Mouse (Mus musculus): ENCODE data around the gene Gemin5. TPM values are rescaled to one million over a fixed set of nuclear protein-coding genes. Genes with fewer than 3 reads are reported as not detected.

Gene Gemin5
- polyA plus RNA-seq, 1 experiment from 2014 or later: 12.5 TPM

GRCm38 (mm10) chr11:58097621-58098365 lies 70.5 kb downstream of the Gemin5 start:
- H3K9ac ChIP-seq: peak overlapping the region; percentile 31; the same call in 1 of the 2 replicates
- DNase-seq (ENCODE audit: low spot score): no peak

GRCm38 (mm10) chr11:58096821-58097620 lies 71.3 kb downstream of the Gemin5 start:
- peak overlapping the region; percentile 55 for H3K4me2 ChIP-seq (replicated peaks)
- no peaks in the 10 kb centered on the region for H3K9me3 ChIP-seq (ENCODE audit: control insufficient read depth, low read length)
- ATAC-seq (ENCODE audit: low FRiP score) (no peak), DNase-seq (ENCODE audit: low spot score) (no peak)
- no peak overlapping the region for H3K27ac ChIP-seq
- peaks cover 12% of the 10 kb centered on the region for H3K27me3 ChIP-seq (ENCODE audit: control insufficient read depth, insufficient read depth, low read length)
- no peaks in the 10 kb centered on the region for H3K36me3 ChIP-seq (replicated peaks; ENCODE audit: control insufficient read depth, insufficient read depth)
- H3K9ac ChIP-seq: no peak overlapping the region
- peak overlapping the region; percentile 27 for H3K4me3 ChIP-seq (replicated peaks; ENCODE audit: low read length)
- H3K4me1 ChIP-seq (replicated peaks; ENCODE audit: control insufficient read depth, insufficient read depth, low read length): peaks cover 6% of the 10 kb centered on the region; the same call in 1 of the 2 replicates
- WGBS: 58% methylated on average over 20 of the region's 20 CpGs

More at GRCm38 (mm10) chr11:58097621-58098365, 70.5 kb downstream of the Gemin5 start:
- no peaks in the 10 kb centered on the region for H3K9me3 ChIP-seq (ENCODE audit: control insufficient read depth, low read length)
- H3K36me3 ChIP-seq (replicated peaks; ENCODE audit: control insufficient read depth, insufficient read depth): no peaks in the 10 kb centered on the region
- peak overlapping the region; percentile 27 for H3K4me3 ChIP-seq (replicated peaks; ENCODE audit: low read length)
- peak overlapping the region; percentile 55 for H3K4me2 ChIP-seq (replicated peaks)
- no peak overlapping the region for H3K27ac ChIP-seq
- H3K4me1 ChIP-seq (replicated peaks; ENCODE audit: control insufficient read depth, insufficient read depth, low read length): peaks cover 6% of the 10 kb centered on the region; the same call in 1 of the 2 replicates
- H3K27me3 ChIP-seq (ENCODE audit: control insufficient read depth, insufficient read depth, low read length): peaks cover 12% of the 10 kb centered on the region
- 2% methylated on average over 30 of the region's 38 CpGs for WGBS
- ATAC-seq (ENCODE audit: low FRiP score): no peak

- Histone ChIP-seq H3K4me2 (replicated peaks) (no peak overlapping the region), H3K9ac (no peak overlapping the region), H3K9me3 (ENCODE audit: control insufficient read depth, low read length) (no peaks in the 10 kb centered on the region), H3K4me1 (replicated peaks; ENCODE audit: control insufficient read depth, insufficient read depth, low read length) (peaks cover 6% of the 10 kb centered on the region; the same call in 1 of the 2 replicates), H3K36me3 (replicated peaks; ENCODE audit: control insufficient read depth, insufficient read depth) (no peaks in the 10 kb centered on the region), H3K4me3 (replicated peaks; ENCODE audit: low read length) (no peak overlapping the region), H3K27me3 (ENCODE audit: control insufficient read depth, insufficient read depth, low read length) (peaks cover 12% of the 10 kb centered on the region), H3K27ac (no peak overlapping the region)
- DNase-seq (ENCODE audit: low spot score) (no peak), ATAC-seq (ENCODE audit: low FRiP score) (no peak)
- WGBS: 93% methylated on average over 5 of the region's 5 CpGs
Measured at GRCm38 (mm10) chr11:58096160-58096559, 72.2 kb downstream of the Gemin5 start.

- 93% methylated on average over 1 of the region's 1 CpGs for WGBS
- H3K27me3 ChIP-seq (ENCODE audit: control insufficient read depth, insufficient read depth, low read length): peaks cover 12% of the 10 kb centered on the region
- no peaks in the 10 kb centered on the region for H3K9me3 ChIP-seq (ENCODE audit: control insufficient read depth, low read length)
- no peak overlapping the region for H3K4me2 ChIP-seq (replicated peaks)
- DNase-seq (ENCODE audit: low spot score) (no peak), ATAC-seq (ENCODE audit: low FRiP score) (no peak)
- H3K36me3 ChIP-seq (replicated peaks; ENCODE audit: control insufficient read depth, insufficient read depth): no peaks in the 10 kb centered on the region
- no peak overlapping the region for H3K4me3 ChIP-seq (replicated peaks; ENCODE audit: low read length)
- no peak overlapping the region for H3K27ac ChIP-seq
- no peak overlapping the region for H3K9ac ChIP-seq
- peaks cover 6% of the 10 kb centered on the region; the same call in 1 of the 2 replicates for H3K4me1 ChIP-seq (replicated peaks; ENCODE audit: control insufficient read depth, insufficient read depth, low read length)
Measured at GRCm38 (mm10) chr11:58095561-58095960, 72.8 kb downstream of the Gemin5 start.

GRCm38 (mm10) chr11:58094766-58095165 lies 73.6 kb downstream of the Gemin5 start:
- no peak for DNase-seq (ENCODE audit: low spot score)

GRCm38 (mm10) chr11:58093021-58093528 lies 75.3 kb downstream of the Gemin5 start, which contains the start of gene Gm12248:
TSS of gene Gm12248 (minus strand) at chr11:58093134.
- Histone ChIP-seq H3K4me2 (replicated peaks) (0 out of 2 replicates have a peak within 1 kb of the TSS, but pooled peaks have one; percentile 0), H3K9ac (no peak within 1 kb of the TSS), H3K27ac (no peak within 1 kb of the TSS), H3K36me3 (replicated peaks; ENCODE audit: control insufficient read depth, insufficient read depth) (no peaks in the 10 kb centered on the region), H3K27me3 (ENCODE audit: control insufficient read depth, insufficient read depth, low read length) (peaks cover 4% of the 10 kb centered on the region; the same call in 1 of the 2 replicates), H3K9me3 (ENCODE audit: control insufficient read depth, low read length) (no peaks in the 10 kb centered on the region), H3K4me3 (replicated peaks; ENCODE audit: low read length) (no peak within 1 kb of the TSS), H3K4me1 (replicated peaks; ENCODE audit: control insufficient read depth, insufficient read depth, low read length) (peaks cover 6% of the 10 kb centered on the region; the same call in 1 of the 2 replicates)
- WGBS: 24% methylated on average over 12 of the region's 12 CpGs
- DNase-seq (ENCODE audit: low spot score) (no peak), ATAC-seq (ENCODE audit: low FRiP score) (no peak)

More at GRCm38 (mm10) chr11:58094766-58095165, 73.6 kb downstream of the Gemin5 start:
- H3K4me3 ChIP-seq (replicated peaks; ENCODE audit: low read length): no peak overlapping the region
- no peak overlapping the region for H3K9ac ChIP-seq
- peaks cover 6% of the 10 kb centered on the region; the same call in 1 of the 2 replicates for H3K4me1 ChIP-seq (replicated peaks; ENCODE audit: control insufficient read depth, insufficient read depth, low read length)
- H3K27ac ChIP-seq: no peak overlapping the region
- no peak for ATAC-seq (ENCODE audit: low FRiP score)
- no peaks in the 10 kb centered on the region for H3K36me3 ChIP-seq (replicated peaks; ENCODE audit: control insufficient read depth, insufficient read depth)
- H3K27me3 ChIP-seq (ENCODE audit: control insufficient read depth, insufficient read depth, low read length): peaks cover 12% of the 10 kb centered on the region
- WGBS: 70% methylated on average over 4 of the region's 4 CpGs
- H3K9me3 ChIP-seq (ENCODE audit: control insufficient read depth, low read length): no peaks in the 10 kb centered on the region
- no peak overlapping the region for H3K4me2 ChIP-seq (replicated peaks)

- no peak for ATAC-seq (ENCODE audit: low FRiP score)
- 69% methylated on average over 4 of the region's 4 CpGs for WGBS
- Histone ChIP-seq H3K4me2 (replicated peaks) (0 out of 2 replicates have a peak overlapping the region, but pooled peaks have one; percentile 0), H3K36me3 (replicated peaks; ENCODE audit: control insufficient read depth, insufficient read depth) (no peaks in the 10 kb centered on the region), H3K9me3 (ENCODE audit: control insufficient read depth, low read length) (no peaks in the 10 kb centered on the region), H3K27me3 (ENCODE audit: control insufficient read depth, insufficient read depth, low read length) (no peaks in the 10 kb centered on the region), H3K4me3 (replicated peaks; ENCODE audit: low read length) (no peak overlapping the region), H3K27ac (no peak overlapping the region), H3K4me1 (replicated peaks; ENCODE audit: control insufficient read depth, insufficient read depth, low read length) (0 out of 2 replicates have a peak, but pooled peaks cover under 1% of the 10 kb centered on the region), H3K9ac (no peak overlapping the region)
- no peak for DNase-seq (ENCODE audit: low spot score)
Measured at GRCm38 (mm10) chr11:58092541-58092940, 75.8 kb downstream of the Gemin5 start.

- Histone ChIP-seq H3K4me1 (replicated peaks; ENCODE audit: control insufficient read depth, insufficient read depth, low read length) (no peaks in the 10 kb centered on the region), H3K4me2 (replicated peaks) (no peak overlapping the region), H3K36me3 (replicated peaks; ENCODE audit: control insufficient read depth, insufficient read depth) (no peaks in the 10 kb centered on the region), H3K9me3 (ENCODE audit: control insufficient read depth, low read length) (no peaks in the 10 kb centered on the region), H3K9ac (no peak overlapping the region), H3K27me3 (ENCODE audit: control insufficient read depth, insufficient read depth, low read length) (no peaks in the 10 kb centered on the region), H3K4me3 (replicated peaks; ENCODE audit: low read length) (no peak overlapping the region), H3K27ac (no peak overlapping the region)
- WGBS: 89% methylated on average over 6 of the region's 6 CpGs
- no peak for ATAC-seq (ENCODE audit: low FRiP score)
- DNase-seq (ENCODE audit: low spot score): no peak
Measured at GRCm38 (mm10) chr11:58081716-58082115, 86.6 kb downstream of the Gemin5 start.

- no peak overlapping the region for H3K4me3 ChIP-seq (replicated peaks; ENCODE audit: low read length)
- WGBS: 83% methylated on average over 4 of the region's 4 CpGs
- DNase-seq (ENCODE audit: low spot score) (no peak), ATAC-seq (ENCODE audit: low FRiP score) (no peak)
- no peak overlapping the region for H3K4me2 ChIP-seq (replicated peaks)
- H3K36me3 ChIP-seq (replicated peaks; ENCODE audit: control insufficient read depth, insufficient read depth): no peaks in the 10 kb centered on the region
- no peak overlapping the region for H3K27ac ChIP-seq
- no peaks in the 10 kb centered on the region for H3K27me3 ChIP-seq (ENCODE audit: control insufficient read depth, insufficient read depth, low read length)
- H3K9ac ChIP-seq: no peak overlapping the region
- H3K4me1 ChIP-seq (replicated peaks; ENCODE audit: control insufficient read depth, insufficient read depth, low read length): no peaks in the 10 kb centered on the region
- no peaks in the 10 kb centered on the region for H3K9me3 ChIP-seq (ENCODE audit: control insufficient read depth, low read length)
Measured at GRCm38 (mm10) chr11:58077270-58077669, 91.1 kb downstream of the Gemin5 start.

Data from hindbrain, embryonic 14.5 days (tissue).